Mouse (Mus musculus): ENCODE measurements around the gene Usp10.

Gene Usp10

GRCm38 (mm10) chr8:120006645-120007160, 96.5 kb downstream of the Usp10 start:
- ATAC-seq (ENCODE audit: insufficient number of reproducible peaks, low FRiP score, low TSS enrichment), result no peak

Measured in cerebellum, adult (tissue).